In the genomic region with DNA sequence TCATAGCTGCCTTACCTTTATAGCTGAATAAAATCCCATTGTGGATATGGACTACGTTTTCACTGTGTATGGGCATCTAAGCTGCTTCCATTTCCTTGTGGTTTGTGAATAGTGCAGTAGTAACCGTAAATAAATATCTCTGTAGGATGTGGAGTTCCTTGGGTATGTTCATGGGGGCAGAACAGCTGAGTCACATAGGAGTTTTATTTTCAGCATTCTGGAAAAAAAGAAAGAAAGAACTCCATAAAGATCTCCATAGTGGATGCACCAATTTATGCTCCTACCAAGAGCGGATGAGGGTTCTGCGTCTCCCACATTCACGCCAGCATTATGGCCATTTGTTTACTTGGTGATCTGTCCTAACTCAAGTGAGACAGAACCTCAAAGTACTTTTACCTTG, we compare ENCODE assay signal across 17 mouse cellular contexts.
"Had no signal": no experiment of that assay in that cellular context is flagged by ENCODE, and none has a peak within 500 bp of the region (broad histone marks: within the 10 kb centered on the region; RNA-seq: fewer than 3 reads in every experiment).

No protein-coding gene starts in this region.

- ATAC-seq: liver, embryonic 12.5 days; liver, postnatal 0 days; lung, postnatal 0 days; midbrain, embryonic 13.5 days; midbrain, embryonic 15.5 days; midbrain, embryonic 16.5 days had no signal

- DNase-seq: left cerebral cortex, postnatal 4 days; liver; liver, embryonic 13.5 days; liver, postnatal 0 days; lung, adult 18-20 months; lung, adult 2 months; lung, embryonic 14.5 days; lung, postnatal 10 days; lung, postnatal 14 days; lung, postnatal 36 days; lung, postnatal 4 days; midbrain, embryonic 14.5 days had no signal
